Mouse (Mus musculus) brain, embryonic 18.5 days (tissue): ENCODE results near the gene Rac3.
A peak's percentile ranks its signal among the peaks of the same experiment; 100 is the strongest.
"Not testable (repeated sequence)": the region's sequence is repeated elsewhere in the genome, so short reads cannot be mapped to it uniquely, and the experiment has no call there.

Experiments used
- DNase-seq: peaks from one replicate; pipeline ENCODE4 v3.0.0-alpha.2; 2012; ENCODE audit warnings: low read depth, low spot score

Gene Rac3

DNA sequence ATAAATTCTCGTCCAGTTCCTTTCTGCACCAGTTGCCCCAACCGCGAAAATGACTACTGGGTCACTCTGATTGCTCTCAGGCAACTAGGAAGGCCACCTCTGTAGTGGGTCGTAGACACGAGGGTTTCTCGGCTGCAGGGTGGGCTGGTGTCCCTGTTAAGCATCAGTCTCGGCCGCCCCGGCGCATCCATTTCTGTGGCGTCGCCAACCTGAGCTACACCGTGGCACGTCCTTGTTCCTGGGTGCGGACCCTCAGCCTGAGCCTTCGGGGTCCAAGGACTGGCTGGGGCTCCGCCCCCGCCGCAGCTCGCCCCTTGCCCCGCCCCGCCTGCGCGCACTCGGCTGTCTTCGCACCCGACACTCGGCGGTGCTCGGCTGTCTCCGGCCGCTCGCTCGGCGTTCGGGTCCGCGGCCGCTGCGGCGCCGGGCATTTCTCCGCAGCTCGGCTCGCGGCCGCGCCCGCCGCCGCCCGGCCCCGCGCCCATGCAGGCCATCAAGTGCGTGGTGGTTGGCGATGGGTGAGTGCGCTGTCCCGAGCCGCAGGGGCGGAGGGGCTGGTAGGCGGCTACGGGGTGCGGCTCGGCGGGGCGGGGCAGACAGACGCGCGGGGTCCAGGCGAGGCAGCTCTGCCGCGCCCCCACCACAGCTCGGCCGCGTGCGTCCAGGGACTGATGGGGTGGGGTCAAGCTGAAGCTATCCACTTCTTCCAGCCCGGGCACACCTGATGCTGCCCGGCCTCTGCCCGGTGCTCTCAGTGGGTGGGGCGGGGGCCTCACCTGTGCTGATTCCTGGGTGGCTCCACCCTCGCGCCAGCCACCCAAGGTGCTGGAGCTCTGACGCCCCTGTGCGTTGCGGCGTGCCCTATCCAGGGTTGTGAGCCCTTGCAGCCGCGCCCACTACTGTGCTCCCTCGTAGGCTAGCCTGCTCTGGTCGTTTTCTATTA lies at the start of gene Rac3:
Gene Rac3 (plus strand): TSS at position 347 of the 943 bp plus-strand sequence.
- DNase-seq = no peak

GRCm38 (mm10) chr11:120672687-120673593 lies 48.3 kb upstream of the Rac3 start, which contains the start of gene Aspscr1:
Aspscr1 (plus strand) TSS chr11:120672973.
- peak; percentile 85 for DNase-seq

DNA sequence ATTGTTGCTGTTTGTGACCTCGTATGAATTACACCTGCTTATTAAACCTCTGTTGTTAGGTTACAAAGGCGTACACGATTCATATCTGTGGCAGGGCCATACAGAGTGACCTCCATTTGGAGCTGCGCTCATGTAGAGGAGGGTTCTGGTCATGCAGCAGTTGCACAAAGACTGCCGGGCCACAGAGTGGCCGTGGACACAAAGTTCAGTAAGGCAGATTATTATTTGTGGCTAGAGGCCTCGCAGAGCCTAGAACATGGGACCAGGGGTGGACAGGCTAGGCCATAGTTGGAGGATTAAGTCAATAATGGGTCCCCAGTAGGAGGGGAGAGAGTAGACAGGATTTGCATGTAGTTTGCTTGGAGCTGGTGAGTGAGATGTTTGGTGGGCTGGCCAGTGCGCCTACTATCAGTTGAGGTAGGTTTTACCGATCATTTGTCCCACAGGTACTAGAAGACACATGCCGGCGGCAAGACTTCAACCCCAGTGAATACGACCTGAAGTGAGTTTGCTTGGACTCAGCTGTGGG lies 47.6 kb upstream of the Rac3 start:
- no peak for DNase-seq

GRCm38 (mm10) chr11:120675875-120676274 lies 45.4 kb upstream of the Rac3 start:
- not testable (repeated sequence) for DNase-seq

DNA sequence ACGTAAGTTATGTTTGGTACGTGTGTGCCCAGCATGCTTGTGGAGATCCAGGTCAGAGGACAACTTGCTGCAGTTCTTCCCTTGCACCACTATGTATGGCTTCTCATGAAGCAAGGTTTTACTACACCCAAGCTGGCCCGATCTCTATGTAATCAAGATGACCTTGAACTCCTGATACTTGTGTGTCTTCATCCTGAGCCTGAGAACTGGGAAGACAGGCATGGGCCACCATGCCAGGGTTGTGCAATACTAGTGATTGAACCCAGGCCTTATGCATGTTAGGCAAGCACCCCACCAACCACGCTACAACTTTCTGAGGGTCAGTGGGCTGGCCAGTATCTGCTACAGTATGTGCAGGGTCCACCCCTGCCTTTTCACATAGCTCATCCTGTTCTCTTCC lies 44.3 kb upstream of the Rac3 start:
- DNase-seq = no peak

DNA sequence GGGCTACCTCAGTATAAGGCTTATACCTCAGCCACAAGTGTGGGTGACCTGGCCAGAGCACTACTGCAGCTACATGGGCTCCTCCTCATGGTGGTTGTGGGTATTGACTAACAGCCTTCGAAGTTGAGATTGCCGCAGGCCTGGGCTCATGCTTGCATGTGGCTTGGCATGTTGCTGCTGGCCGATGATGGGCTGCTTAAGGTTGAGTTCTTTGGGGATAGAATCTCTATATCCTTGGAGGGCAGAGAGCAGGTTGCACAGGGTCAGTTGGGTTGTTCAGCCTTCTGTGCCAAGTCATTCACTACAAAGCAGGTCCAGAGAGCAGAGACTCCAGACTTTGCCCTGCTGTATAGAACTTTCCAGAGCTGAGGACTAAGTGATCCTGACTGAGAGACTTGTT lies 41.4 kb upstream of the Rac3 start:
- DNase-seq = no peak

GRCm38 (mm10) chr11:120682683-120683082 lies 38.6 kb upstream of the Rac3 start:
- no peak for DNase-seq

DNA sequence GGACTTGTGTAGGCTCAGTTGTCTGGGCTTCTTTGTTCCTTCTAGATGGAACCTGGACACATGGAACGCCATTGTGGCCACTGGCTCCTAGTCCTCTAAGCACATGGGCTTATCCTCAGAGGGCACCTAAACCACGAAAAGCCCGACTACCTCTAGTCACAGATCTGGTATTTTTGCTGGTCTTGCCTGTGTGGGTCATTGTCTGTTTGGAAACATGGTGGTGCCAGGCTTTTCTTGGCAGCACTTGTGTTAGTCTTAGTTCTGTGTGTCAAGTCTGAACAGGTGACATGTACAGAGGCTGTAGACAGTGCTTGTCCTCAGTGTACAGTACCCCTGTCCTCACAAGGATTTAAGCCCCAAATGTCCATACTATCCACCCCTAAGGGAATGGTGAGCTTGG lies 37.7 kb upstream of the Rac3 start:
- DNase-seq = no peak

- no peak for DNase-seq
Measured at GRCm38 (mm10) chr11:120684086-120684485, 37.2 kb upstream of the Rac3 start.

DNA sequence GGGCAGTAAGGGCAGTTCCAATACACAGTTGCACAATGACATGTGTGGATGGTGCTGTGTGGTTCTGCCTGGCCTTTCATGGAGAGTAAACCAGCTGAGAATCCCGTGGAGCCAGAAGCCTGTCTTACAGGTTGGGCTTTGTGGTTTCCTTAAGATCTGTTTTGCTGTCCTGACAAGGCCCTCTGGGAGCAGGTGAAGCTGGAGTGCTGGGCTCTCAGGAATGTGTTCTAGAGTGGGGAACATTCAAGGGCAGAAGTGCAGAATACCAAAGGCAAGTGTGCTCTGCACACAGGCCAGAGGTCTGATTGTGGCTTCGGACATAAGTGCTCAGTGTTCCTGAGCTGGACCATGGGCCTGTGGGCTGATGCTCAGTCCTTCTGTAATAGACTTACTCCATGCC lies 36.6 kb upstream of the Rac3 start:
- no peak for DNase-seq

DNA sequence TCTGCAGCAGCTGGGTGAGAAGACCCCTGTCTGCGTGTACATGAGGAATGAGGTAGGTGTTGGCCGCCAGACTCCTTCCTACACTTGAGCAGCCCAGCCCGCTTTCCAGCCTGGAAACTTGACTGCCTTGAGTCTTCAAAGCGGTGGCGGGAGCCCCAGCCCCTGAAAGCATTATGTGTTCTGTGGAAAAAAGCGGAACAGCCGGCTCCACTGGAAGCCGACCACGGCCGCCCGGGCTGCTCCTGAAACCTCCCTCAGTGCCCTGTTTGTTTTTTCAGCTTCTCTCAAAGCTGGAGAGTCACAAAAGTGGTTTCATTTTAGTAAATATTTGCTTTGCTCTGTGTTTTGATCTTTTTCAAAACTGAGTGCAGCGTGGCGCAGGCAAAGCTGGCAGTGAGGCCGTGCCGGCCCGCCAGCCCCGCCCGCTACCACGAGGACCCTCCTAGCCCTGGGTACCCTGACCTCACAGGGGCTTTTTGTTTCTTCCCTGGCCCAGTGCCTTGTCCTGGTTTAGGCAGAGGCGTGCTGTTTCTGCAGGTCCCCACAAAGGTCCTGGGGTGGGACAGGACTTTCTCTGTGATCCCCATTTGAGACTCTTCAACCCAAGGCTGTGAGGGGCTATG lies 34.5 kb upstream of the Rac3 start:
- no peak for DNase-seq

GRCm38 (mm10) chr11:120689365-120689764 lies 31.9 kb upstream of the Rac3 start:
- no peak for DNase-seq

- no peak for DNase-seq
Measured at GRCm38 (mm10) chr11:120692471-120693011, 28.7 kb upstream of the Rac3 start.

DNA sequence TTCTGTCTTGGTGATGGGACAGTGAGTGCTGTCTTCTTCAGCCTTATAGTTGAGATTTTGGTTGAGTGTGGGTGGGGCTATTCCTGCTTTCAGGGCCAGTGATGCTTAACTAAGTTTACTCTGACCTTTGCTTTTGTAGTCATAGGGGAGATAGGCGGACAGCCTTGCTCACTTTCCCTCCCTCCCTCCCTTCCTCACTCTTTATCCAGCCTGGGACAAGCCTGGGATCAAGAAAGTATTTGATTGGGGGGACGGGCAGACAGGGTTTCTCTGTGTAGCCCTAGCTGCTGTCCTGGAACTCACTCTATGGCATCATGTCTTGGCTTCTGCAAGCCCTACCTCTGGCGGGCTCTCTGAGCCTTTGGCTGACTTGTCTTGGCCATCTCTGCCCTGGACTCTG lies 27.8 kb upstream of the Rac3 start:
- no peak for DNase-seq

DNA sequence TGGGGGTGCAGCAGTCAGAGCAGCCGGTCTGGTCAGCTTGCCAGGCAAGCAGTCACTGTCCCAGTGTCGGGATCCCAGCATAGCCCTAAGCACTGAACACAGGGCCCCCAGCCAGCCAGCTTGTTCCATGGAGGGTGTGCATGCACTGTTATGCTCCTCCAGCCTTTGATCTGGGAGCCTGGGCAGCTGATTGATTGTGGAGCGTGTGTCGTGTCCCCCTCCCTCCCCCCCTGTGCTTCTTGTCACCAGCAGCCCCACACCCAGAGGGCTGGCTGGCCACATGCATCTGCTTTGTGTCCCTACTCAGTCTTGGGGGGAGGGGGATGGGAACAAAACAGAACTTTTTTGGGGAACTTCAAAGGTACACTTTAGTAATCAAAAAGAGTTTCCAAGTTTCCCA lies 26.1 kb upstream of the Rac3 start:
- no peak for DNase-seq

- DNase-seq = no peak
Measured at GRCm38 (mm10) chr11:120695641-120696040, 25.6 kb upstream of the Rac3 start.

DNA sequence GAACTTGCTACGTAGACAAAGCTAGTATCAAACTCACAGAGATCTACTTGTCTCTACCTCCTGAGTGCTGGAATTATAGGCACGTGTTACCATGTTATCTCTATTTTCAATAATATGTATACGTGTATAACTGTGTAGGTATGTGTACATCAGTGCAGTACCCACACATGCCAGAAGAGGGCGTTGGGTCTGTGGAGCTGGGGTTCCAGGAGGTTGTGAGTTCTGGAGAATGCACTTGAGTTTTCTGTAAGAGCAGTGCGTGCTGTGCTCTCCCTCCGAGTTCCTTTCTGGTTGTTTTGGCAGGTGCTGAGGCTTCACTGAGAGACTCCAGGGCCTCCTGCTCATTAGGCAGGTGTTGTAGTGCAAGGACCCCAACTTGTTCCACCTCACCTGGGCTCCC lies 24.7 kb upstream of the Rac3 start:
- DNase-seq = no peak

- no peak for DNase-seq
Measured at GRCm38 (mm10) chr11:120697741-120698140, 23.5 kb upstream of the Rac3 start.

GRCm38 (mm10) chr11:120703696-120704454 lies 17.4 kb upstream of the Rac3 start:
- DNase-seq = no peak

DNA sequence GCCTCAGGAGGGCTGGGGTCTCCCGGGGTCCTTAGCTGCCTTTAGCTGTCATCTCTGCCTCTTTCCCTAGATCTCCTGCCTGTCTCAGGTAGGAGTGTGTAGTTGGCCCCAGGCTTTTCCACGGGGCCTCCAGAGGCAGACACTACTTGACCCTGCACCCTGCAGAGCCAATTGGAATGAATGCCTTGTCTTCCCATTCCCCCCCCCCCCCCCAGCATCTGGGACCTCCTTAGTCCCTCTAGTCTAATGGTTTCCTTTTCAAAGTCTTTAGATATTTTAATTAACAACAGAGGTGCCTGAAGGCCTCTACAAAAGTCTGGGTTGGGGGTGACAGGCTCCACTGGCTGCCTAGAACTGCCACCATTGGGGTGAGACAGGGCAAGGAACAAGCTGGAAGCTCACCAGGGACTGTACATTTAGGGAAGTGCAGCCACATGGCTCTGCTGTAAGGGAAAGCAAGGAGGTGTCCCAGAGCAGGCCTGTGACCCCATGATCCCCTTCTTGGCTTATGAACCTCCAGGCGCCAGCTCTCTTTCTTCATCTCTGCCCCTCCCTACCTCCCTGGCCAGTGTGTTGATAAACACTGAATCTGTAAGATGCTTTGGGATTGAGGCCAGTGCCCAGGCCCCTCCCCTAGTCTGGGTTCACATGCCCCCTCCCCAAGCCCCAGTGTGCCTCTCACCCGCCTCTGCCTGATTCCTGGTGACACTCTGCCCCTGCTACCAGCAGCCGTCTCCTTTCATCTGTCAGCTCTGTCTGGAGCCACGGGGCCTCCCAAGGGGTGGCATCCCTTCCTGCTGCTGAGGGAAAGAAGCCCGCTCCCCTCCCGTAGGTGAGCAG lies 16.6 kb upstream of the Rac3 start:
- no peak for DNase-seq
